Mouse (Mus musculus): Measurements from ENCODE around the gene Slc6a11. TPM values are rescaled to one million over a fixed set of nuclear protein-coding genes. Genes with fewer than 3 reads are reported as not detected.

Gene Slc6a11
- polyA plus RNA-seq (2012; rRNA removed): 1.2 and 1.6 TPM in 2 replicates

GRCm38 (mm10) chr6:114131122-114131872 is at the start of gene Slc6a11:
TSS of gene Slc6a11 (plus strand) at chr6:114131241.
- Histone ChIP-seq H3K36me3 (ENCODE audit: control insufficient read depth, insufficient read depth, low read length) (no peaks in the 10 kb centered on the region), H3K4me1 (ENCODE audit: control insufficient read depth, insufficient read depth, low read length) (peaks cover 6% of the 10 kb centered on the region), H3K27ac (ENCODE audit: control insufficient read depth, insufficient read depth, low read depth, low read length) (no peak within 1 kb of the TSS), H3K27me3 (ENCODE audit: control insufficient read depth, insufficient read depth, low read length) (no peaks in the 10 kb centered on the region; the same call in 1 of the 2 replicates), H3K4me3 (ENCODE audit: control insufficient read depth, low read depth, low read length) (peak within 1 kb of the TSS; percentile 48)
- TF ChIP-seq POLR2A (IDR thresholded peaks at IDR 0.05; ENCODE audit: control insufficient read depth, low read depth, low read length) (no peak), CTCF (IDR thresholded peaks at IDR 0.05; ENCODE audit: control insufficient read depth, insufficient read depth, insufficient replicate concordance, low read depth, low read length) (no peak)

GRCm38 (mm10) chr6:114087106-114087505 is 43.9 kb upstream of the Slc6a11 start:
- no peaks in the 10 kb centered on the region for H3K27me3 ChIP-seq (ENCODE audit: control insufficient read depth, insufficient read depth, low read length)
- H3K36me3 ChIP-seq (ENCODE audit: control insufficient read depth, insufficient read depth, low read length): no peaks in the 10 kb centered on the region
- no peak overlapping the region for H3K4me3 ChIP-seq (ENCODE audit: control insufficient read depth, low read depth, low read length)
- TF ChIP-seq POLR2A (IDR thresholded peaks at IDR 0.05; ENCODE audit: control insufficient read depth, low read depth, low read length) (no peak), CTCF (IDR thresholded peaks at IDR 0.05; ENCODE audit: control insufficient read depth, insufficient read depth, insufficient replicate concordance, low read depth, low read length) (no peak)
- H3K27ac ChIP-seq (ENCODE audit: control insufficient read depth, insufficient read depth, low read depth, low read length): no peak overlapping the region
- no peaks in the 10 kb centered on the region for H3K4me1 ChIP-seq (ENCODE audit: control insufficient read depth, insufficient read depth, low read length)

- Histone ChIP-seq H3K4me1 (ENCODE audit: control insufficient read depth, insufficient read depth, low read length) (peaks cover 9% of the 10 kb centered on the region), H3K36me3 (ENCODE audit: control insufficient read depth, insufficient read depth, low read length) (no peaks in the 10 kb centered on the region), H3K27ac (ENCODE audit: control insufficient read depth, insufficient read depth, low read depth, low read length) (no peak overlapping the region), H3K4me3 (ENCODE audit: control insufficient read depth, low read depth, low read length) (no peak overlapping the region), H3K27me3 (ENCODE audit: control insufficient read depth, insufficient read depth, low read length) (no peaks in the 10 kb centered on the region)
- TF ChIP-seq CTCF (IDR thresholded peaks at IDR 0.05; ENCODE audit: control insufficient read depth, insufficient read depth, insufficient replicate concordance, low read depth, low read length) (peak; percentile 45; the same call in 1 of the 2 replicates), POLR2A (IDR thresholded peaks at IDR 0.05; ENCODE audit: control insufficient read depth, low read depth, low read length) (no peak)
Measured at GRCm38 (mm10) chr6:114089626-114090025, 41.4 kb upstream of the Slc6a11 start.

GRCm38 (mm10) chr6:114092216-114092615 is 38.8 kb upstream of the Slc6a11 start:
- Histone ChIP-seq H3K4me3 (ENCODE audit: control insufficient read depth, low read depth, low read length) (no peak overlapping the region), H3K27ac (ENCODE audit: control insufficient read depth, insufficient read depth, low read depth, low read length) (no peak overlapping the region), H3K36me3 (ENCODE audit: control insufficient read depth, insufficient read depth, low read length) (no peaks in the 10 kb centered on the region), H3K4me1 (ENCODE audit: control insufficient read depth, insufficient read depth, low read length) (peaks cover 12% of the 10 kb centered on the region), H3K27me3 (ENCODE audit: control insufficient read depth, insufficient read depth, low read length) (no peaks in the 10 kb centered on the region)
- TF ChIP-seq POLR2A (IDR thresholded peaks at IDR 0.05; ENCODE audit: control insufficient read depth, low read depth, low read length) (no peak), CTCF (IDR thresholded peaks at IDR 0.05; ENCODE audit: control insufficient read depth, insufficient read depth, insufficient replicate concordance, low read depth, low read length) (no peak)

GRCm38 (mm10) chr6:114094251-114094650 is 36.8 kb upstream of the Slc6a11 start:
- H3K4me1 ChIP-seq (ENCODE audit: control insufficient read depth, insufficient read depth, low read length): peaks cover 12% of the 10 kb centered on the region
- TF ChIP-seq POLR2A (IDR thresholded peaks at IDR 0.05; ENCODE audit: control insufficient read depth, low read depth, low read length) (peak; percentile 30; the same call in 1 of the 2 replicates), CTCF (IDR thresholded peaks at IDR 0.05; ENCODE audit: control insufficient read depth, insufficient read depth, insufficient replicate concordance, low read depth, low read length) (no peak)
- H3K4me3 ChIP-seq (ENCODE audit: control insufficient read depth, low read depth, low read length): peak overlapping the region; percentile 88
- peak overlapping the region; percentile 45; the same call in 1 of the 2 replicates for H3K27ac ChIP-seq (ENCODE audit: control insufficient read depth, insufficient read depth, low read depth, low read length)
- H3K36me3 ChIP-seq (ENCODE audit: control insufficient read depth, insufficient read depth, low read length): no peaks in the 10 kb centered on the region
- H3K27me3 ChIP-seq (ENCODE audit: control insufficient read depth, insufficient read depth, low read length): no peaks in the 10 kb centered on the region

- no peak for TF ChIP-seq CTCF (IDR thresholded peaks at IDR 0.05; ENCODE audit: control insufficient read depth, insufficient read depth, insufficient replicate concordance, low read depth, low read length)
- no peak for TF ChIP-seq POLR2A (IDR thresholded peaks at IDR 0.05; ENCODE audit: control insufficient read depth, low read depth, low read length)
- Histone ChIP-seq H3K4me1 (ENCODE audit: control insufficient read depth, insufficient read depth, low read length) (peaks cover 12% of the 10 kb centered on the region), H3K4me3 (ENCODE audit: control insufficient read depth, low read depth, low read length) (no peak overlapping the region), H3K27ac (ENCODE audit: control insufficient read depth, insufficient read depth, low read depth, low read length) (no peak overlapping the region), H3K36me3 (ENCODE audit: control insufficient read depth, insufficient read depth, low read length) (no peaks in the 10 kb centered on the region), H3K27me3 (ENCODE audit: control insufficient read depth, insufficient read depth, low read length) (no peaks in the 10 kb centered on the region)
Measured at GRCm38 (mm10) chr6:114096574-114096973, 34.5 kb upstream of the Slc6a11 start.

- Histone ChIP-seq H3K4me1 (ENCODE audit: control insufficient read depth, insufficient read depth, low read length) (no peaks in the 10 kb centered on the region), H3K36me3 (ENCODE audit: control insufficient read depth, insufficient read depth, low read length) (no peaks in the 10 kb centered on the region), H3K4me3 (ENCODE audit: control insufficient read depth, low read depth, low read length) (no peak overlapping the region), H3K27ac (ENCODE audit: control insufficient read depth, insufficient read depth, low read depth, low read length) (no peak overlapping the region), H3K27me3 (ENCODE audit: control insufficient read depth, insufficient read depth, low read length) (no peaks in the 10 kb centered on the region)
- no peak for TF ChIP-seq CTCF (IDR thresholded peaks at IDR 0.05; ENCODE audit: control insufficient read depth, insufficient read depth, insufficient replicate concordance, low read depth, low read length)
Measured at GRCm38 (mm10) chr6:114101923-114102322, 29.1 kb upstream of the Slc6a11 start.
